Mouse (Mus musculus) midbrain, postnatal 0 days (tissue): Measurements from ENCODE around the gene 4931406P16Rik. TPM values are rescaled to one million over a fixed set of nuclear protein-coding genes. Genes with fewer than 3 reads are reported as not detected.

Experiments
- ATAC-seq: fragments of 200-750 bp; cut with Nextera tagmentation; 2 replicates; pipeline ENCODE4 v1.8.0; 2017; ENCODE audit warnings: moderate number of reproducible peaks, mild to moderate bottlenecking, moderate TSS enrichment, moderate library complexity; ENCODE audit not compliant: low FRiP score
- DNase-seq: peaks from one replicate; pipeline ENCODE4 v3.0.0-alpha.2; 2015; ENCODE audit warnings: low spot score
- H3K27ac ChIP-seq: fragments of 300-500 bp; sonication (generic); 2 replicates; pipeline ENCODE4 v1.5.1; 2014; ENCODE audit warnings: low read depth, mild to moderate bottlenecking, low read length, mixed read lengths
- H3K27me3 ChIP-seq: fragments of 300-500 bp; sonication (generic); 2 replicates; pipeline ENCODE4 v1.6.1; 2014; ENCODE audit warnings: low read length, control low read depth, mixed read lengths; ENCODE audit not compliant: insufficient read depth
- H3K36me3 ChIP-seq: fragments of 300-500 bp; sonication (generic); 2 replicates; pipeline ENCODE4 v1.6.1; 2014; ENCODE audit warnings: low read length, control low read depth, mixed read lengths; ENCODE audit not compliant: insufficient read depth
- H3K4me1 ChIP-seq: fragments of 300-500 bp; sonication (generic); 2 replicates; pipeline ENCODE4 v1.6.1; 2014; ENCODE audit warnings: mild to moderate bottlenecking, control low read depth, antibody characterized with exemption, low read length, mixed read lengths; ENCODE audit not compliant: insufficient read depth
- H3K4me2 ChIP-seq: fragments of 300-500 bp; sonication (generic); 2 replicates; pipeline ENCODE4 v1.6.1; 2014; ENCODE audit warnings: low read depth, mild to moderate bottlenecking, low read length, mixed read lengths; ENCODE audit not compliant: poor library complexity, severe bottlenecking
- H3K4me3 ChIP-seq: fragments of 300-500 bp; sonication (generic); 2 replicates; pipeline ENCODE4 v1.5.1; 2014; ENCODE audit warnings: low read depth, mild to moderate bottlenecking, low read length, moderate library complexity
- H3K9ac ChIP-seq: fragments of 300-500 bp; sonication (generic); replicated peaks from 2 replicates; pipeline ENCODE4 v1.6.1; 2014; ENCODE audit warnings: mild to moderate bottlenecking, low read length, moderate library complexity, mixed read lengths; ENCODE audit not compliant: poor library complexity, severe bottlenecking
- H3K9me3 ChIP-seq: fragments of 300-500 bp; sonication (generic); 2 replicates; pipeline ENCODE4 v1.6.1; 2016; ENCODE audit warnings: low read length, control low read depth
- CTCF ChIP-seq: IDR thresholded peaks from 2 replicates; pipeline ENCODE4 v1.5.1; 2016; ENCODE audit warnings: antibody characterized with exemption, mild to moderate bottlenecking
- WGBS: fragments of 180-500 bp; shearing (Covaris S2); extraction: QIAGEN DNeasy Blood & Tissue Kit; methylation state at CpG from one replicate; pipeline ENCODE4 v1.1.7; 2014; 5-methylcytosine and 5-hydroxymethylcytosine counted together
- polyA plus RNA-seq: library from polyadenylated mRNA; unstranded; fragments of >200 nt; fragmentation: Nextera tagmentation; extraction: Ambion mirVana; gene quantifications from 2 replicates; pipeline ENCODE4 v1.2.1, GENCODE M21; 2015
- total RNA-seq: library from RNA; depleted of rRNA; stranded (reverse); fragments of >200 nt; gene quantifications from 2 replicates; pipeline ENCODE4 v1.2.3, GENCODE M21; 2014

4931406P16Rik gene
- total and polyA plus RNA-seq, 2 experiments from 2014 or later: 33.6 to 78.3 TPM

DNA sequence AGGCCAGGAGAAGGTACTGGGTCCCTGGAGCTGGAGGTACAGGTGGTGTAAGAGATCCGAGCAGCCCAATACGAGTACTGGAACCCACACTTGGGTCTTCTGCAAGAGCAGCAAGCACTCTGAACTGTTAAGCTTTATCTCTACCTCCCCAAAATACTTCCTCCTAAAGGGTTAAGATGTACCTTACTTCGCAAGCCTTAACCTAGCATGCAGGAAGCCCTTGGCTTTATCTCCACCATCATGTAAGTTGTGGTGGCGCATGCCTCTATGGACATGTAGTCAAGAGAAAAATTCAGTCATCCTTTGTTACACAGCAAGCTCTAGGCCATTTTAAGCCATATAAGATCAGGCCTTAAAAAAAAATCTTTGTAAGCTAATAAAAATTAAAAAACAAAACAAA is 33.2 kb upstream of the 4931406P16Rik start:
- Histone ChIP-seq H3K27ac (no peak overlapping the region), H3K4me2 (no peak overlapping the region), H3K27me3 (no peaks in the 10 kb centered on the region), H3K4me1 (no peaks in the 10 kb centered on the region), H3K4me3 (no peak overlapping the region), H3K9ac (no peak overlapping the region), H3K36me3 (peaks cover 42% of the 10 kb centered on the region), H3K9me3 (no peaks in the 10 kb centered on the region)
- DNase-seq (no peak), ATAC-seq (no peak)
- WGBS: 94% methylated on average over 4 of the region's 4 CpGs
- TF ChIP-seq CTCF: no peak

DNA sequence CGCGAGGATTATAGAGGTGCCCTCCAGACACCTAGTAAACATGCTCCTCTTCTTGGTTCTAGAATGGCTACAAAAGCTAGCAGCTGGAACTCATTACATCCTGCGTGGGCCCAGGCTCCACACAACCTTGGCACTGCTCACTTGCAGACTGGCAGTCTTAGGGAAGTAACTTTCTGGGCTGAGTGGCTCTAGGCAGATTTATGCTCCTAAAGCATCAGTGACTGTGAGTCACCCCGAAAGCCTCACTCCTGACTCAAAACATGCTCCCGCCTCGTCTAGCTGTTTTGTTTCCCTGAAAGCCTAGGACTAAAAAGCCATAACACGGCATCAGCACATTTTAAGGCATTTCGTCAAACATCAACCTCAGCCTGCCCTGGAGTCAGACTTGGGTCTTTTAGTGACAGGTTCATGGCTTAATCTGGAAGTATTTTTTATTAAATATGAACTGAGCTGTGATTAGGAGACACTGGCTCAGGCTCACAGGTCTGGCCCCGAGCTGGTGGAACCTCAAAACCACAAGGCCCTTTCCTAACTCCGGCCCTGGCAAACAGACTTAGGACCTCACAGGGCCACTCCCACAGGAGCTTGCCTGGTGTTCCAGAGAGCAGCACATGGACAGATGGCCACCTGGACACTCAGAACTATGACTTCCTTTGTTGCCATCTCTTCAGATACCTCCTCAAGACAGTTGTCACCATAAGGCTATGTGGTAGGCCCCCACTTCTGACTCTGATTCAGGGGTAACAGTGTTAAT is 28.9 kb upstream of the 4931406P16Rik start:
- Histone ChIP-seq H3K4me3 (no peak overlapping the region), H3K36me3 (peaks cover 21% of the 10 kb centered on the region), H3K9ac (no peak overlapping the region), H3K9me3 (no peaks in the 10 kb centered on the region), H3K27ac (no peak overlapping the region), H3K4me2 (no peak overlapping the region), H3K4me1 (no peaks in the 10 kb centered on the region), H3K27me3 (no peaks in the 10 kb centered on the region)
- ATAC-seq (no peak), DNase-seq (no peak)
- TF ChIP-seq CTCF: no peak
- 91% methylated on average over 10 of the region's 10 CpGs for WGBS

GRCm38 (mm10) chr7:34340841-34341240 is 27.5 kb upstream of the 4931406P16Rik start:
- no peaks in the 10 kb centered on the region for H3K9me3 ChIP-seq
- H3K36me3 ChIP-seq: peaks cover 19% of the 10 kb centered on the region
- TF ChIP-seq CTCF: no peak
- no peaks in the 10 kb centered on the region for H3K4me1 ChIP-seq
- no peak overlapping the region for H3K4me2 ChIP-seq
- ATAC-seq (no peak), DNase-seq (no peak)
- 93% methylated on average over 5 of the region's 5 CpGs for WGBS
- H3K4me3 ChIP-seq: no peak overlapping the region
- no peaks in the 10 kb centered on the region for H3K27me3 ChIP-seq
- no peak overlapping the region for H3K9ac ChIP-seq
- no peak overlapping the region for H3K27ac ChIP-seq

DNA sequence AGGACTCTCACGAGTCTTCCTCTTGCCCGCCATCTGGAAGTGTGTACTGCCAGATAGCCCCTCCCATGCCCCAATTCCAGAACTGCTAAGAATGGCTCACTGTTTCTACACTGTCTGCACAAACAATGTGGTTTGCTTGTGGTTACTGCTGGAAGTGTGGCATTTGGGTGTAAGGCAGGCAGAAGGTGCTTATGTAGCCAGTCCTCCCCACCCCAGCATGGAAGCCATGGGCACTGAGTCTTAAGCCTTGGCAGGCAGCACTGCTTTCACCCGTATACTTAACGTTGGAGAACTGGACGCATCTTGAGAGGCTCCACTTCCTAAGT is 25.8 kb upstream of the 4931406P16Rik start:
- 89% methylated on average over 5 of the region's 5 CpGs for WGBS
- no peak for TF ChIP-seq CTCF
- no peak overlapping the region for H3K9ac ChIP-seq
- H3K9me3 ChIP-seq: no peaks in the 10 kb centered on the region
- peaks cover 14% of the 10 kb centered on the region for H3K36me3 ChIP-seq
- DNase-seq (no peak), ATAC-seq (no peak)
- H3K4me2 ChIP-seq: no peak overlapping the region
- no peak overlapping the region for H3K27ac ChIP-seq
- H3K4me3 ChIP-seq: no peak overlapping the region
- H3K27me3 ChIP-seq: no peaks in the 10 kb centered on the region
- no peaks in the 10 kb centered on the region for H3K4me1 ChIP-seq

GRCm38 (mm10) chr7:34338445-34339163 is 25.3 kb upstream of the 4931406P16Rik start:
- WGBS: 88% methylated on average over 9 of the region's 9 CpGs

DNA sequence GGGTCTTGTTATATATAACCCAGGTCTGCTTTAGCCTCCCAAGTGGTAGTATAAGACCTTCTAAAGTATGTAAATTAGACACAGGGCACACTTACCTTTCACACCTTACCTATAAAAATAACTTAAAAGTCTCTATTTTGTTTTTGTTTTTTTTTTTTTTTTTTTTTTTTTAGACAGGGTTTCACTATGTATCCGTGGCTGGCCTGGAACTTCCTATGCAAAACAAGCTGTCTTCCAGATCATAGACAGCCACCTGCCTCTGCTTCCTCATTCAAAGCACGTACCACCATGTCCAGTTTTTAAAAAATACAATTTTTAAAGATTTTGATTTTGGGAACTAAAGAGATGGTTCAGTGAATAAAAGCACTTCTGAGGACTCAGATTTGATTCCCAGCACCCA is 23.9 kb upstream of the 4931406P16Rik start:
- Histone ChIP-seq H3K27me3 (no peaks in the 10 kb centered on the region), H3K9me3 (no peaks in the 10 kb centered on the region), H3K4me2 (no peak overlapping the region), H3K9ac (no peak overlapping the region), H3K4me1 (no peaks in the 10 kb centered on the region), H3K27ac (no peak overlapping the region), H3K4me3 (no peak overlapping the region), H3K36me3 (peaks cover 5% of the 10 kb centered on the region; the same call in 1 of the 2 replicates)
- TF ChIP-seq CTCF: no peak
- ATAC-seq (no peak), DNase-seq (no peak)
- WGBS: 91% methylated on average over 2 of the region's 2 CpGs

More at GRCm38 (mm10) chr7:34338445-34339163, 25.3 kb upstream of the 4931406P16Rik start:
- no peak for TF ChIP-seq CTCF
- H3K27me3 ChIP-seq: no peaks in the 10 kb centered on the region
- H3K27ac ChIP-seq: no peak overlapping the region
- no peak for ATAC-seq
- H3K9me3 ChIP-seq: no peaks in the 10 kb centered on the region
- H3K9ac ChIP-seq: no peak overlapping the region
- no peak overlapping the region for H3K4me3 ChIP-seq
- DNase-seq: no peak
- peaks cover 9% of the 10 kb centered on the region for H3K36me3 ChIP-seq
- no peak overlapping the region for H3K4me2 ChIP-seq
- no peaks in the 10 kb centered on the region for H3K4me1 ChIP-seq
